Mouse (Mus musculus) T-cell, adult 2 months (primary cell): ENCODE measurements around the gene Tssk6.

Experiments used
- DNase-seq: peaks from one replicate; pipeline ENCODE4 v3.0.0; 2022; ENCODE audit warnings: low spot score

The Tssk6 gene

DNA sequence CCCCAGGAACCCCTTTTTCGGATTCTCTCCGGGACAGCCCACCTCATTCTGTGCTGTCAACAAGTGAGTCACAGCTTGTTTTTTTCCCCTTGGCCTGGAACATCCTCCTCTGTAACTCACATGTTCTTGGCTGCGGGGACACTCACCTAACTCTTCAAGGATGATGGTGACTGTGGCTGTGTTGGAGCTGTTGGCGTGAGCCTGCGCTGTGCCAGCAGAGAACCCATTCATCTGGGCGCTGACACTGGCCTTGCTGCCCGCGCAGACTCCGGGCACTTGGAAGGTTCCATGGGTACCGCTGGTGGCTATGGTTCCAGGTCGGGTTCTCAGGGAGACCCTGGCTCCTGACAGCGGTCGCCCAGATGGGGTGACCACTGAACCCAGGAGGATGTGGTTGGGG, 17.8 kb upstream of the Tssk6 start:
- no peak for DNase-seq

DNA sequence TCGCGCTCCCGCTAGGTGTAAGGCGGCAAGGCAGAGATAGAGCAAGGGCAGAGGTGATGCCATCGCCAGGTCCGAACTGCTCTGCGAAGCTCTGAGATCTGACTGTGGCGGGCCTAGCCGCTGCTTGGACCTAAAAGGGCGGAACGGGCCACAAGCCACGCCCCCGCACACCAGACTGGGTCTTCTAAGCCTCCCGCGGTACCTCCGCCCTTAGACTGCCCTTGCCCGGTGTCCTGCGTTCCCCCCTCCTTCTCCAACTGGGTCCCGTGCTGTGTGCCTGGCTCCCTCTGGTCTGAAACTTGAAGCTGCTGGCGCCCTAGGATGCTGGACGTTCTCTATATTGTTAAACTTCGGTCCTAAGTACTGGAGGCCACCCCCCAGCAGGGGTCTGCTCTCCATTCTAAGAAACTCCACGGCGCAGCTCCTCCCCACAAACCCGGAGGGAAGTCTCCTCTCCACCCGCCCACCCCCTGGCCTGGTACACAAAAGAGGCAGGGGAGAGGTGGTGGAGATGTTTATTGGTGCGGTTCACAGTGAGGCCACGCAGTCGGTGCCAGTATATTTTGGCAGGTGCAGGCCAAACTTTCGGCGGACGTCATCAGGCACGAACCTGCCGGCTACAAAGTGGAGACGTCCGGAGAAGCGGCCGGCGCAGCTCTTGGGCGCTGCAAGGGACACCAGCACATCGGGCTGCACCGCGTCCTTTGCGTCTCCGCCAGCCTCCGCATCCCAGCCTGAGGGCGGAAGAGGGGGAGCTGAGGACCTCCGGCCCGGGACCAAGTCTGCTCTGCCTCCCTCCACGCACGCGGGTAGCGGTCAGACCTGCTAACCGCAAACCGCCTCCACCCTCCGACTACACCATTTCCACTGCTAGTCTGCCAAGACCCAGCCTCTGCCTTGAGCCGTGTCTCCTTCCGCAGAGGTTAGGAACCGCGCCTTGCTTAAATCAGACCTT, 14.4 kb upstream of the Tssk6 start, which contains the start of gene Cilp2:
Cilp2 (minus strand) TSS at position 399 of the 955 bp plus-strand sequence.
- DNase-seq: peak; percentile 37

DNA sequence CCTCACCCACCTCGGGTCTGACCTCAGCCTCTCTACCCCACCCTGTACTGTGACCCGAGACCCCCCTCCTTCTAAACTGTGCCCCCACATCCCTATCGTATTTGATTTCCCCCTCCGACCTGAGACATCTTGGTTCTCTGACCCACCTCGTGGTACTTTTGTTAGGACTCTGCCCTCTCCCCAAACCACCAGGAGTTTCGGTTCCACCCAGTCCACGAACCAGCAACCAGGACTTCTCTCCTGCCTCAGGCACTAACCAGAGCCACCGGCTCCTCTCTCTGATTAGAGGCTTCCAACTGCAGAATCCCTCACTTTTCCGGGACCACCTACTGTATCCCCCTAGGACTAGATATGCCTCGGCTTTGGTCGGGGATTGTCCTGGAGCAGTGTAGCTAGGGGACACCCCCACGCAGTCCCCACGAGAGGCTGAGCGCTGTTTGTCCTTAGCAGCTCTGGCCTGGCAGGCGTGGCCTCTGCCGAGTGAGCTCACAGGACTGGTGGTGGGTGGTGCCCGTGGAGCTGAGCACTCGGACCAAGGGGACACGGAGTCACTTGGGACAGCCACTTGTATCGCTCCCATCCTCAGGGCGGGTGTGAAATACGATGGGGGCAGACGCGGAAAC, 13.6 kb upstream of the Tssk6 start:
- no peak for DNase-seq

DNA sequence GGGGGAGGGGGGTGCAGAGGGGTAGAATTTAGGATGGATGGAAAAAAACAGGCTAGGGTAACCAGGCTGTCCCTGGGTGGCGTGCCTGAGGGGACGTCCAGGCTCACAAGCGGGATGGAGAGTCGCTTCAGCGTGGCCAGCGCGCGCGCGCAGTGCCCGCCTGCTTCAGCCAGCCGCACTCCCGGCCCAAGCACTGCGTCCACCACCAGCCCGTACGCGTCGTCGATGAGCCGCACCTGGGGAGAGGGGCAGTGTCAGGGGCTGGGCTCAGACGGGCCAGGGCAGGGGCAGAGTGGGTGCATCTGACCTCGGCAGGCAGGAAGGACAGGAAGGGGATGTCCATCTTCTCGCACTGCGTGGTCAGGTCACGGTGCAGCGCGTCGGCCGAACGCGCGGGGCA, 13.1 kb upstream of the Tssk6 start:
- no peak for DNase-seq

DNA sequence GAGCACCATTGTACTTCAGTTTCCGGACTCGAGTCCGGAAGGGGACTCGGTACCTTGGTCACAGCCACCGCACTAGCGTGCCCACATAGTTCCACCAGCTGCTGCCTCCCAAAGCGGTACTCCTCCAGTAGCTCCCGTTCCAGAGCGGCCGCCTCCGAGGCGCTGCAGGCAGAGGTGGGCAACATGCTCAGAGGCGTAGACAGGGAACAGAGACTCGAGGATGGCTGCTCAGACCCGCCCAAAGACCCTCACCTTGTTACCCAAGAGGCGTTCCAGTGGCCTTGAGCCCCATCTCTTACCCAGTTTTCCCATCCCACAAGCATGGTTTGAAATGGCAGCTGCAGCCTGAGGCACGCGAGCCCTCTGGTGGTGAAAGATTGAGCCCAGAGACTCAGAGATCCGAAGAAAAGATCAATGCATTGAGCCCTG, 11.2 kb upstream of the Tssk6 start:
- DNase-seq: no peak

DNA sequence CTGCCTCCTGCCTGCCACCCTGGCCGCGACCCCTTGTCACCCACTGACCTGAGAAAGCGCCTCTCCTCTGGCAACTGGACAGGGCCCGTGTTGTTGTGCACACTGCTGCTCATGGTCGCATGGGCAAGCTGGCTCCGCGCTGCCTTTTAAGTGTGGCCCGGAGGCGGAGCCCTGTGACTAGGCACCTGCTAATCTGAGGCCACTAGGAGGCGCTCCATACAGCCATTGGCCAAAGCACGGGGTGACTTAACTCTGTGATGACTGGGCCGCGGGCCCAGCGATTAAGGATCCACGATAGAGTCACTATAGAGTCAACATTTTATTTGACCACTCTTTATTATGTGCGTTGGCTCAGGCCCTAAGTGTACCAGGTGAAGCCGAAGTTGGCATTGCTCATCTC, 8.1 kb upstream of the Tssk6 start:
- DNase-seq: peak; percentile 63

DNA sequence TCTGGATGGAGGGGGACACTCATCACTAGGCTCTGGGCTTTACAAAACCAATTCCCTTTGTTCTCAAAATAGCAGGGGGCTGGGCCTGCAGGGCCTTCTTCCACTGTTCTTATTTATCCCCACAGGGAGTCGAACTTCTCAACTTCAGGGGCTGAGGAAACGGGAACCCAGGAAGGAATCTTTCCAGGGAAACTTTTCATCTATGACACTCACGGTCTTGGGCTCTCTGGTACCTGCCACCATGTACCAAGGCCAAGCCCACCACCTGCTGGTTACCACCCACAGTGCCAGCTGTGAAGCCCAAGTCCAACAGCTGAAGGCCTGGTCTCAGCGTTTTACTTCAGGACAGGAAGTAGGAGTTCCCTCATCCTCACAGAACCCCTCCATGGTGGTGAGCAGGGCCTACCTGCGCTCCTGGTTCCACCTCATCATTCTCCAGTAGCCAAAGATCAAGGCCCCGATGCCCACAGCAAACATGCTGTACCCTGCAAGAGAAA, 7.1 kb upstream of the Tssk6 start:
- no peak for DNase-seq

DNA sequence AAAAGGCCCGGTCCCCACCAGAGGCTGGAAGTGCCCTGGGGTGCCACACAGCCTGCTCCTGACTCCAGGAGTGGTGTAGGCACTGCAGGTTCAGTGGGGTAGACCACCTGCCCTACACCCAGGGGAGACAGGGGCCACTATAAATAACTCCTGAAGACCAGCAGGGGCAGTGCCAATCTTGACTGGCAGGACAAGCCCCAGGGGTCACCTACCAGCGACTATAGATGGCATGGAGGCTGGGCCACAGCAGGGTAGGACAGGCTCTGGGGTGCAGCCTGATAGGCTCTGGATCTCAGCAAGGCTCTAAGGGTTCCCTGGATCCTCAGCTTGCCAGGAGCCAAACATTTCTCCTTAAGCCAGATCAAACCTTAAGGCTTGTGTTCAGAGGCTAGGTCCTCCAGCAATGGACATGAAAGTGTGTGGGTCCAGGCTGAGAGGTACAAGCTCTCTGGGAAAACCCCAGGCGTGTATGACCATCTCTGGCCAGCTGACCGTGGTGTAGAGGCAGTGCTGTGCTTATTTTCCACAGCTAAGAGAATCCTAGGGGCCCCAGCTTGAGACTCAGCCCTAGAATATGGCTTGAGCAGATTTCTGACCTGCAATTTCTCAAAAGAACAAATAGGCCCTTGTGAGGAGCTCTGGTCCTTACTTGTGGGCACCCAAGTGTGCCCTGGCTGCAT, 6.1 kb upstream of the Tssk6 start:
- DNase-seq: no peak

DNA sequence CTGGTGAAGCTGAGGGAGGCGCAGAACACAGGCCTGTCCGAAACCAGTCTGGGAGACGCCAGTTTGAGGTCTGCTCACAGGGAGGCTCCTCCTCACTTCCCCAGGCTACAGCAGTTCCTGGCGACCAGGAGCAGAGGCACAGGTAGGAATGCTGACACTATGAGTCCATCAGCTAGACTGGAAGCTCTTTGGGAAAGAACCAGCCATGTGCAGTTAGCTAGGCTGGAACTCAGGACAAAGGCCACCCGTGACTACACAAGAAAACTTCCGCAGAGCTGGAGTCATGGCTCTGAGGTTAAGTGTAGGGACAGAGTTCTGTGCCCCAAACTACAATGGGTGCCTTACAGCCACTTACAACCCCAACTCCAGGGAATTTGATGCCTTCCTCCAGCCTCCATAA, 4.1 kb upstream of the Tssk6 start:
- no peak for DNase-seq

DNA sequence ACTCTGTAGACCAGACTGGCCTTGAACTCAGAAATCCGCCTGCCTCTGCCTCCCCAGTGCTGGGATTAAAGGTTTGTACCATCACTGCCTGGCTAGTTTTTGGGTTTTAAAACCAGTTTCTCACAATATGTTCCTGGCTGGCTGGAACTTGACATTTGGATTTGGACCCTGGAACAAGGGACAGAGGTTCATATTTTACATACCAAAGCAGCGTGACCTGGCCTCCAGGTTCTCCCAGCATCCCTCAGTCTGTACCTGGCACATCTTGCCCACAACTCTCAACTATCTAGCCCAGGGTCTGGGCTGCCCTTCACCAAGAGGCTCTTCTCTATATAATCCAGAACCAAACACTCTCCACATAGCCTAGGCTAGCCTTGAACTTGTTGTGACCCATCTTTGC, 2.1 kb upstream of the Tssk6 start:
- DNase-seq: no peak

DNA sequence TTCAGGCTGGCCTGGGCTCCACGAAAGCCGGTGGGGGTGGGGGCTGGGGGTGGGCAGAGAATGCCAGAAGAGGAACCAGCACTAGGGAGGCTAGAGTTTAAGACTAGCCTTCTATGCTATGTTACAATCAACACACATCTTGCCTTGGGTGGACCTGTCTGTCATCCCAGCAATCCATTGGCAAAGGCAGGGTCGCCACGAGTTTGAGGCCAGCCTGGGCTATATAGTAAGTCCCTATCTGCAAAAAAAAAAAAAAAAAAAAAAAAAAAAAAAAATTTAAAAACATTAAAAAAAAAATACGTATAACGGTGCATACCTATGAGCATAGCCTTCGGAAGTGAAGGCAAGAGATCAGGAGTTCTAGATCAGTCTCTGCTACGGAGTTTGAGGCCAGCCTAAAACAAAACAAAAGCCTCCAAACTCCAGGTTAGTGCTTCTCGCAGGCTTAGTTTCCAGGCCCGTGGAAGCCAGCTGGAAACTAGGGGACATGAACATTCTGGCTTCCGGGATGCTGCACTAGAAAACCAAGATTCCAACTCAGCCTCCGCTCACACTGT, 1.0 kb upstream of the Tssk6 start:
- DNase-seq: no peak

DNA sequence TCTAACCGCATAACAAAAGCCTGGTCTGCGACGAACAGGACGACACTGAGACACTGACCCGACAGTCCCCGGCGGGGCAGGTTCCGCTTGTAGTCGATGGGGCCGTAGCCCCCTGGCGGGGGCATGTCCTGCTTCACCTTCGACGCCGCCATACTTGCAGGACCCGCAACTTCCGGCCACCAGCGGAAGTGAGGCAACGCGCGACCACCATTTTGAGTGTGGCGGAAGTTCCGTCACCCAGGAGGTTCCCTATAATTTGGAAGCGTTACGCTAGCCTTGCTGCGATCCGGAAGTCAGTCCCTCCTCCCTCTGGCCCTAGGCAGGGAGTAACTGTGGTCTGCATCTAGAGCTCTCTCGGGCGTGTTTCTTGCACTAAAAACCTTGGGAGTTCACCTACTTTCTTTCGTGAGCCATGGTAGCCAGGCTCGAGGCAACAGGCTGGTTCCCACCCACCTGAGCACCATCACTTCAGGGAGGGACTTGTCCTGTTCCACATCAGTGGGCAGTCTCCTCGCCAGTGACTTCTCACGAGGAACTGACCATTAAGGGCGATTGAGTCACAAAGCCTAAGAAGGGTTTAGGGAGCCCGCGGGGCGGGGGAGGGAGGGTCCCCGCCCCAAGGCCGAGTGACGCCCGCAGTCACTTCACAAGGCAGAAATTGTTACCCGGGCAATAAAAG, 361 bp upstream of the Tssk6 start:
- DNase-seq: peak; percentile 94

DNA sequence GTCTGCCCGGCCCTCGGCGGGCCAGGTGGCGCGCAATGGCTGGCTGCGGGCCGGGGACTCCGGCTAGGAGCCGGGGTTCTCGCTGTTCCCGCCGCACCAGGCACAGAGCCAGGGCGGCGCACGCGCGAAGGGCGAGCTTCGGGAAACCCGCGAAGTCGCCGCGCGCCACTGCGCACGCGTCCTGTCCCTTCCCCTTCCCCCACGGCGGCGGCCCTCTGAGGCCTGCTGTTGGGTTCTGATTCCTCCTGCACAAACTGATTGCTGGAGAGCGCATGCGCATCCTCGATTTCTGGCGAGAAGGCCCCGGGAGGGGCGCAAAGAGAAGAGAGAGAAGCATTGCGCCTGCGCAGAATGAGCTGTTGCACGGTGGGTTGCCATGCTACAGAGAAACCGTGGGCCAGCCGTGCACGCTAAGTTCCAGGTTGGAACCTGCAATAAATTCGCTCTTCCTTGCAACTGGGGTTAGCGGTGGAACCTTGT, 1.1 kb downstream of the Tssk6 start:
- DNase-seq: peak; percentile 98

DNA sequence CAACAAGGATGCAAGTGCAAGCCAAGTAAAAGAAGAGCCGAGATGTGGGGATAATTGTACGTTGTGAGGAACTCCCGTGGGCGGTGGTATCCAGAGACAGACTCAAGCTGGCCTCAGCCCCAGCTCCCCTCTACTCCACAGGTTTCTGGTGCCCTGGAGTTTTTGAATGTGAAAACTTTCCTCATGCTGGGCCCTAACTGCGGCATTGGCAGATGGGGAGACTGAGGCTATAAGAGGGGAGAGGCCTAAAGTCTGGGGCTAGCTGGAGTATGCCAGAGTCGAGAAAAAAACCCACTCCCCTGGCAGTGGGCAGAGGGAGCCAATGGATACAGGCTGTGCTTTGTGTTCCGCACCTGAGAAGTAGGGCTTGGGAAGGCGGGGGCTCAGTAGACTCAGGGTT, 2.1 kb downstream of the Tssk6 start:
- DNase-seq: no peak

DNA sequence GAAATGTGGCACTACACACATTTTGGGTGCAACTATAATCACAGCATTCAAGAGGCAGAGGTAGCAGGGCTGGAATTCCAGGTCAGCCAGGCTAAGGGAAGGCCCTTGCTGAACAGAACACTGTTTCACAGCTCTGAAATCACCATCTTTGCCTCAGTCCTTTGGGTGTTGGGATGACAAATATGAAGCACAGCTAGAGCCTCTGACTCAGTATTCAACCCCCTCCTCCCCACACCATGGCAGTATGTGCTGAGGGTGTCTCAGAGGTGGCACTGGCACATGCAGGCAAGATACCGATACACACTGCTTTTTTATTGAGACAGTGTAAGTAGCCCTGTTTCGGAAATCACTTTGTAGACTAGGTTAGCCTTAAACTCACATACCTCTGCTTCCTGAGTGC, 4.3 kb downstream of the Tssk6 start:
- no peak for DNase-seq

DNA sequence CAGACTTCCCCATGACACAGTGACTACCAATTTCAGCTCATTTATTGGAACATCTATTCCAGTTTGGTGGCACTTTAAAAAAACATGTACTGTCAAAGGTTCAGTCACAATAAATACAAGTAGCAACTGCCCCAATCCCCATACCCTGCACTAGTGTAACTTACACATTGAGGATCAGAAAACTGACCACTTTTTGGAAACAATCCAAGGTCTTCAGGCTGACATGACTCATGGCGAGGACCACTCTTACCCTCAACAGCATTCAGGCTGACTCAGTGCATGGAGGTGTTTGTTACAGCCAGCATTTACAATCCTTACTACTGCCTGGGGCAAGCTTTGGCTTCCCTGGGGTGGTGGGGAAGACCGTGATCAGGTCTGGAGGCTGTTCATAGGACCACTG, 5.1 kb downstream of the Tssk6 start:
- no peak for DNase-seq

DNA sequence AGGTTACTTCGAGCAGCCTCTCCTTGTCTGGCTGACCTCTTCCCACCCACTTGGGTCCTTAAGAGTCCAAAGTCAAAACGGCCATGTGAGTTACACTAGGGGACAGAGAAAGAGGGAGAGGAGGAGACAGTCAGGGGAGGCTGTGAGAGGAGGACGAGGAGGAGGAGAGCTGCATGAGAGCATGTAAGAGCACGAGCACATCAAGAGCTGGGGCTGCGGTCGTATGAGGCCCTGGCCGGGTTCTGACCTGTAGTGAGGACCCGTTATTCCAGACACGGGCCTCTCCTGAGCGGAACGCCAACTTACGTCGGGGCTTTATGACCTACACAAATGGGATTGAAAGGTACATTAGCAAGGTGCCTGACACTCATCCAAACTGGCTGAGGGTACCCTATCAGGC, 9.9 kb downstream of the Tssk6 start:
- no peak for DNase-seq

DNA sequence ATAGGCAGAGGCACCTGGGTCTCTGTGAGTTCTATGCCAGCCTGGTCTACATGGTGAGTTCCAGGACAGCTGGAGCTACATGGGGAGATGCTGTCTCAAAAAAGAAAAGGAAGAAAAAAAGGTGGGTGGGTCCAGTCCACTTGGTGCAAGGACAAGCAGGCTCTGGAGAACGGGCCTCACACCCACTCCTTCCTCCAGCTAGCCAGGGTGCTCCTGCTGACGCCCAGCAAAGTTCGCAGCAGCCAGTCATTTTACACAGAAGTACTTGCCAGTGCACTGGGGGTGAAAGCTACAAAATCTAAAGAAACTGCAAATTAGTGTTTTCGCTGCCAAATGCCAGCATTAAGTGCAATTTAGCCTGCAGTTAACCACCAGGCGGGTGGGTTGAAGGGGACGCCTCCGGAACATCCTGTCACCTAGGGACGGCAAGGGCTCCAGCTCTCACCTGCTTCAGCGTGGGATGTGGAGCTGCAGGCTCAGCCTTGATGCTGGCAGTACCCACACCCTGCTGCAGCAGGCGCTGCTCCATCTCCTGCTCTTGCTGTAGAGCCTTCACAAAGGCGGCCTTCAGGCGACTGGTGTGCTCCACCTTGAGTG, 10.6 kb downstream of the Tssk6 start:
- no peak for DNase-seq

DNA sequence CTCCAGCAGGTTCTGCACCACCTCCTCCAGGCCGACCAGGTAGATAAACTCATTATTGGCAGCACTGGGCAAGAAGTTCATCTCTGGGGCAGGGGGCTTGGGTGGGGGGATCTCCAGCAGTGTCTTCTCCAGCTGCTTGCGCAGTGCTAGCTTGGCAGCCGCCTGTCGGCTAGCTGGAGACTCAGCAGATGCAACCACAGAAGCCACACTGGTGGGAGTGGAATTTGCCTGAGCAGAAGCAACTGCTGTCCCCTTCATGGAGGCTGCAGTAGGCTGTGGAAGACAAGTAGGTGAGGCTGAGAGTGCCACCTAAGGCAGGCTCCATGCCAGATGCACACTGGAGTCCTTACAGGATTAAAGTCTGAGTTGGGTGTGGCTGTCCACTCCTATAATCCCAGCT, 12.5 kb downstream of the Tssk6 start:
- DNase-seq: no peak

DNA sequence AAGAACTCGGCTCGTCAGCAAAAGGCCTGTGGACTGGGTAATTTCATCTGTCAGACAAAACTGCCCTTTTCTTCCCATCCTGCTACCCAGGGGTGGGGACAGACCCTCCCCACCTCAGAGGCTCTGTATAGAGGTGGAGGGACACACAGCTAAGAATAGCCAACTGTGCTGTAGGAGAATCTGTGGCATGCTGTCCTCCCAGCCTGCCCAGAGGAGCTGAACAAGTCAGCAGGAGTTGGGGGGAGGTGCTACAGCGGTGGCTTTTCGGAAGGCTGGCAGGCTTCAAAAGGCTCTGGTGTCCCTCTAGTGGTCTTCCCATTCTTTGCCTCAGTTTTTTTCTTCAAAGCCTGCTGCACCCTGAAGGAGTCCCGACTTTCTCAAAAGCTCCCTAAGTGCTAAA, 13.8 kb downstream of the Tssk6 start:
- no peak for DNase-seq

DNA sequence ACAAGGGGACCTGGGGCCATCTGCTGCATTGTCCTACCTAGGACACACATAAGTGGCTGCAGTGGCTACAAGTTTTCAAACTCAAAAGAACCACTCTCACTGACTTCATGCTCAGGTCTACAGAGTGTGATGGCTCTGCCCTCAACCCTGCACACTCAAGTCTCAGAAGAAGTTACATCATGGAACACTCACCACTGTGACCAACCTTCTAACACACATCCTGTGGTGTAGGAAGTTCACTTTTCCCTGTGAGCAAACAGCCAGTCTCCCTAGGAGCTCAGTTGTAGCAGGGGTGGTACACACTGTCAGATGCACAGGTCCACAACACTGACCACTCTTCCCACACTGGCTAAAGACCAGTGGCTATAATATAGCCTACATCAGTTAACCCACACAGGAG, 16.5 kb downstream of the Tssk6 start:
- no peak for DNase-seq
